Mouse (Mus musculus) olfactory bulb, adult 2 months (tissue): ENCODE results near the gene Tmem262.

Experiments used
- CTCF ChIP-seq: fragments of 200-500 bp; IDR thresholded peaks from 2 replicates; pipeline ENCODE4 v1.5.1; 2012; ENCODE audit warnings: low read depth, mild to moderate bottlenecking, low read length, moderate library complexity; ENCODE audit not compliant: insufficient read depth
- POLR2A ChIP-seq: fragments of 200-500 bp; IDR thresholded peaks from 2 replicates; pipeline ENCODE4 v1.6.1; 2012; ENCODE audit warnings: mild to moderate bottlenecking, low read depth, low read length, moderate library complexity; ENCODE audit not compliant: insufficient read depth

DNA sequence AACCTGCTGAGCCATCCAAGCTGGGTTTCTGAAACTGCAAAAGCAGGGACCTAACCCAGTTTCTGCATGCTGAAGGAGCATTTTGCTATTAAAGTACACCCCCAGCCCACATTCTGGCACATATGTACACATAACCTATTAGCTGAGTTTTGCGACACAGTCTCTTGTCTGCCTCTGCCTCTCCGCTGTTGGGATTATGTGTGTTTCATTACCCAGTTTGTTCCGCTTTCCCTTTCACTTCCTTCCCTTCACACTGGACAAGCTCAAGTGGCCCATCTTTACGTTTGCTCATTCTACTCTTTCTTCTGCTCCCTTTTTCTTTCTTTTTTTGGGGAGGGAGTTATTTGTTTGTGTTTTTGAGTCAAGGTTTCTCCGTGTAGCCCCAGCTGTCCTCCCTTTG is 5.9 kb upstream of the Tmem262 start:
- TF ChIP-seq POLR2A (no peak), CTCF (no peak)
